Mouse (Mus musculus): ENCODE measurements around the gene Pip4k2c. TPM values are rescaled to one million over a fixed set of nuclear protein-coding genes. Genes with fewer than 3 reads are reported as not detected.

The Pip4k2c gene
- polyA plus RNA-seq, 1 experiment: 36.7 TPM

- TF ChIP-seq CTCF (IDR thresholded peaks at IDR 0.05; ENCODE audit: low read depth, low read length) (no peak), EP300 (IDR thresholded peaks at IDR 0.05; ENCODE audit: insufficient read depth, low read depth, low read length) (no peak), POLR2A (IDR thresholded peaks at IDR 0.05; ENCODE audit: insufficient read depth, low read length) (no peak)
These were observed 12.9 kb downstream of the Pip4k2c start for GRCm38 (mm10) chr10:127198492-127198891.

GRCm38 (mm10) chr10:127197505-127198110 is 13.8 kb downstream of the Pip4k2c start:
- Histone ChIP-seq H3K27me3 (ENCODE audit: control insufficient read depth, insufficient read depth, low read length, poor library complexity, severe bottlenecking) (no peaks in the 10 kb centered on the region), H3K4me1 (ENCODE audit: control insufficient read depth, insufficient read depth, low read length) (peaks cover 2% of the 10 kb centered on the region), H3K4me3 (ENCODE audit: low read depth, low read length) (no peak overlapping the region), H3K27ac (ENCODE audit: insufficient read depth, low read length) (no peak overlapping the region), H3K36me3 (ENCODE audit: control insufficient read depth, insufficient read depth, low read length, poor library complexity, severe bottlenecking) (peaks cover 10% of the 10 kb centered on the region), H3K9ac (ENCODE audit: low read depth, poor library complexity, severe bottlenecking) (no peak overlapping the region), H3K9me3 (replicated peaks; ENCODE audit: control insufficient read depth, insufficient read depth, low read length, poor library complexity, severe bottlenecking) (no peaks in the 10 kb centered on the region)
- TF ChIP-seq POLR2A (IDR thresholded peaks at IDR 0.05; ENCODE audit: insufficient read depth, low read length): no peak
- no peak for TF ChIP-seq EP300 (IDR thresholded peaks at IDR 0.05; ENCODE audit: insufficient read depth, low read depth, low read length)
- TF ChIP-seq CTCF (IDR thresholded peaks at IDR 0.05; ENCODE audit: low read depth, low read length): no peak

More at GRCm38 (mm10) chr10:127198492-127198891, 12.9 kb downstream of the Pip4k2c start:
- Histone ChIP-seq H3K27me3 (ENCODE audit: control insufficient read depth, insufficient read depth, low read length, poor library complexity, severe bottlenecking) (no peaks in the 10 kb centered on the region), H3K4me3 (ENCODE audit: low read depth, low read length) (no peak overlapping the region), H3K27ac (ENCODE audit: insufficient read depth, low read length) (no peak overlapping the region), H3K9ac (ENCODE audit: low read depth, poor library complexity, severe bottlenecking) (no peak overlapping the region), H3K36me3 (ENCODE audit: control insufficient read depth, insufficient read depth, low read length, poor library complexity, severe bottlenecking) (peaks cover 10% of the 10 kb centered on the region), H3K9me3 (replicated peaks; ENCODE audit: control insufficient read depth, insufficient read depth, low read length, poor library complexity, severe bottlenecking) (no peaks in the 10 kb centered on the region), H3K4me1 (ENCODE audit: control insufficient read depth, insufficient read depth, low read length) (peaks cover 2% of the 10 kb centered on the region)

- Histone ChIP-seq H3K27ac (ENCODE audit: insufficient read depth, low read length) (no peak overlapping the region), H3K4me3 (ENCODE audit: low read depth, low read length) (no peak overlapping the region), H3K27me3 (ENCODE audit: control insufficient read depth, insufficient read depth, low read length, poor library complexity, severe bottlenecking) (no peaks in the 10 kb centered on the region), H3K9me3 (replicated peaks; ENCODE audit: control insufficient read depth, insufficient read depth, low read length, poor library complexity, severe bottlenecking) (no peaks in the 10 kb centered on the region), H3K4me1 (ENCODE audit: control insufficient read depth, insufficient read depth, low read length) (peaks cover 2% of the 10 kb centered on the region), H3K36me3 (ENCODE audit: control insufficient read depth, insufficient read depth, low read length, poor library complexity, severe bottlenecking) (peaks cover 10% of the 10 kb centered on the region), H3K9ac (ENCODE audit: low read depth, poor library complexity, severe bottlenecking) (no peak overlapping the region)
- TF ChIP-seq EP300 (IDR thresholded peaks at IDR 0.05; ENCODE audit: insufficient read depth, low read depth, low read length): no peak
- TF ChIP-seq POLR2A (IDR thresholded peaks at IDR 0.05; ENCODE audit: insufficient read depth, low read length): no peak
- no peak for TF ChIP-seq CTCF (IDR thresholded peaks at IDR 0.05; ENCODE audit: low read depth, low read length)
These were observed 14.3 kb downstream of the Pip4k2c start for GRCm38 (mm10) chr10:127197104-127197503.

DNA sequence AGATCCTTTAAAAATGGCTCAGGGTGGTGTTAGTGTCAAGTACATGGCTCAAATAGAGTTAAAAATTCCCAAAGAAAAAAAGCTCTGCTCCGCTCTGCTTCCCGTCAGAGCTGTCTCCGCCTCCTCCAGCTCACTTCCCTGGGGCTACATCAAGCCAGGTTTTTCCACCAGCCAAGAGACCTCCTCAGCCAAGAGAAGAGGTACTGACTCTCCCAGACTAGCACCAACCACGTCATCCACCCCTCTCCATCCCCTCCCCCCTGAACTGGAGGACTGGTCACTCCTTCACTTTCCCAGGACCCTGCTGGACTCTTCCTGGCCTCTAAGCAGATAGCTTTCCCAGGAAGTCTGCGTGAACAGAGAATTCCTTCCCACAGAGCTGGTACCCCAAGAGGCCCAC is 15.0 kb downstream of the Pip4k2c start:
- peaks cover 2% of the 10 kb centered on the region for H3K4me1 ChIP-seq (ENCODE audit: control insufficient read depth, insufficient read depth, low read length)
- peaks cover 10% of the 10 kb centered on the region for H3K36me3 ChIP-seq (ENCODE audit: control insufficient read depth, insufficient read depth, low read length, poor library complexity, severe bottlenecking)

DNA sequence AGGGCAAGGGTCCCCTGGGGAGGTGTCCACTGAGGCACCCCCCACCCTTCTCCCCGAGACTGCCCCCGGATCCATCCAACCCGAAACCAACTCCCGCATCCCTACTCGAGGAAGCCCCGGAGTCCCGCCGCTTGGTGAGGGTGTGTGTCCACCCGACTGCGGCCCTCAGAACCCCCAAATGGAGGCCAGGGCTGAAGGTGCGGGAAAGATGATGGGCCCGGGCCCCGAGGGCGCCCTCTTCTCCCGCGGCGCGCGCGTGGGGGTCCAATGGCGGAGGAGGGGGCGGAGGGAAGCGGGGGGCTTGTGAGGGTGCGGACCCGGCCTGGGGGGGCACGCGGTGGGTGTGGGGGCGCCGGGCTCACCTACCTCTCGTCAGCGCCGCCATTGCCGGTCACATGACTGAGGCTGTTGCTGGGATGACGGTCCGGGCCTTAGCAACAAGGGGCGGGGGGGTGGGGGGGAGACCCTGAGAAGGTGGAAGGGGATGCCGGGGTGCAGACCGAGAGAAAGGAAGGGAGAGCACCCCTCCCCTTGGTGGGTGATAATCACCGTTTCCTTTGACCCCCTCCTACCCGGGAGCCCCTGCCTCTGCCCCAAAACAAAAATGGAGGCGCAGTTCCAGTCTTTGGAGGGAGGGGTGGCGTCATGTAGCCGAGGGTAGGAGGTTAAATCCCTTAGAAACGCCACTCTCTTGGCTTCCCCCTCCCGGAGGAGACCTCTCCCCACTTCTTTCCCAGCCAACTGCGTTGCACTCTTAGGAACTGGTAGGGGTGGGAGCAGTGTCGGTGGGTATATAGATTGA is 15.9 kb downstream of the Pip4k2c start, which contains the start of gene Dtx3:
Dtx3 (minus strand) TSS at position 401 of the 802 bp plus-strand sequence.
- peaks cover 10% of the 10 kb centered on the region for H3K36me3 ChIP-seq (ENCODE audit: control insufficient read depth, insufficient read depth, low read length, poor library complexity, severe bottlenecking)
- no peaks in the 10 kb centered on the region for H3K27me3 ChIP-seq (ENCODE audit: control insufficient read depth, insufficient read depth, low read length, poor library complexity, severe bottlenecking)
- H3K9ac ChIP-seq (ENCODE audit: low read depth, poor library complexity, severe bottlenecking): peak within 1 kb of the TSS; percentile 89
- TF ChIP-seq CTCF (IDR thresholded peaks at IDR 0.05; ENCODE audit: low read depth, low read length): no peak
- no peak for TF ChIP-seq POLR2A (IDR thresholded peaks at IDR 0.05; ENCODE audit: insufficient read depth, low read length)
- TF ChIP-seq EP300 (IDR thresholded peaks at IDR 0.05; ENCODE audit: insufficient read depth, low read depth, low read length): no peak
- no peaks in the 10 kb centered on the region for H3K9me3 ChIP-seq (replicated peaks; ENCODE audit: control insufficient read depth, insufficient read depth, low read length, poor library complexity, severe bottlenecking)
- peak within 1 kb of the TSS; percentile 61 for H3K4me3 ChIP-seq (ENCODE audit: low read depth, low read length)
- peak within 1 kb of the TSS; percentile 6; the same call in 1 of the 2 replicates for H3K27ac ChIP-seq (ENCODE audit: insufficient read depth, low read length)
- peaks cover 2% of the 10 kb centered on the region for H3K4me1 ChIP-seq (ENCODE audit: control insufficient read depth, insufficient read depth, low read length)

More for the DNA sequence above, 15.0 kb downstream of the Pip4k2c start:
- Histone ChIP-seq H3K9ac (ENCODE audit: low read depth, poor library complexity, severe bottlenecking) (peak overlapping the region; percentile 89), H3K27me3 (ENCODE audit: control insufficient read depth, insufficient read depth, low read length, poor library complexity, severe bottlenecking) (no peaks in the 10 kb centered on the region), H3K4me3 (ENCODE audit: low read depth, low read length) (peak overlapping the region; percentile 35), H3K27ac (ENCODE audit: insufficient read depth, low read length) (peak overlapping the region; percentile 6; the same call in 1 of the 2 replicates), H3K9me3 (replicated peaks; ENCODE audit: control insufficient read depth, insufficient read depth, low read length, poor library complexity, severe bottlenecking) (no peaks in the 10 kb centered on the region)
- TF ChIP-seq POLR2A (IDR thresholded peaks at IDR 0.05; ENCODE audit: insufficient read depth, low read length) (no peak), CTCF (IDR thresholded peaks at IDR 0.05; ENCODE audit: low read depth, low read length) (no peak), EP300 (IDR thresholded peaks at IDR 0.05; ENCODE audit: insufficient read depth, low read depth, low read length) (no peak)
